Mouse (Mus musculus) brain, embryonic 14.5 days (tissue): ENCODE results near the gene Sds.

Experiments used
- CTCF ChIP-seq: fragments of 200-500 bp; IDR thresholded peaks from 2 replicates; pipeline ENCODE4 v1.5.1; 2012; ENCODE audit warnings: inconsistent platforms, mild to moderate bottlenecking, moderate library complexity, borderline replicate concordance; ENCODE audit not compliant: insufficient read depth, insufficient read length; ENCODE audit errors: extremely low read depth
- POLR2A ChIP-seq: fragments of 200-500 bp; IDR thresholded peaks from 2 replicates; pipeline ENCODE4 v1.6.1; 2012; ENCODE audit warnings: mild to moderate bottlenecking, inconsistent platforms, borderline replicate concordance; ENCODE audit not compliant: poor library complexity, insufficient read depth, insufficient read length, severe bottlenecking; ENCODE audit errors: extremely low read depth

DNA sequence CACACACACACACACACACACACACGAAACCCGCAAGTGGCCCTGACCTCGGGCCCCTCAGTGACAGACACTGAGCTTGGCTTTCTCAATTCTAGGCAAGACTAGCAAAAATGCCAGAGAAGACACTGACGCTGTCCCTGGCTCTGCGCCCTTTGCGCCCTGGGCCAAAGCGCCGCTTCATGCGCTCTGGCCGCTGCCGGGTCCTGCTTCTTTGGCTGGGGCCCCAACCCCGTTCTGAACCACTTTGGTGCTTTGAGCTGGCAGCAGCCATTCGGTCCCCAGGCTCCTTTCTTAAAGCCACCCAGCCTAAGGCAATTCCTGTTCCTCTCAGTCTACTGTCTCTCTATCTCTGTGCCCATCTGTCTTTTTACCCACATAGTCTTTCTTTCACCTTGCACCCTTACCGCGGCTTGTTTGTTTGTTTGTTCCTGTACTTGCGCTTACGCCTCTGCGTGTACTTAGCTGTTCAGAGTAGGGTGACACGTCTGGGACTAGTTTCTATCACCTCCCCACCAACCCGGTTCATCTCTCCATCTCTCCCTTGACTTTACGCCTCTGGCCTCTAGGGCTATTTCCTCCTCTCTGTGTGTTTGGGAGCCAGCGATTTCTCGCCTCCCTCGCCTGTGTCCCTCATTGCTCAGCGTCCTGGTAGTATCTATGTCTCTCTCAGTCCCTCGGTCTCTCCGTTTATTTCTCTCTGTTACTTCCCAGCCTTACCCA lies 37.2 kb upstream of the Sds start:
- no peak for TF ChIP-seq CTCF
- TF ChIP-seq POLR2A, result no peak
